Mouse (Mus musculus): Measurements from ENCODE around the gene Acat3. TPM values are rescaled to one million over a fixed set of nuclear protein-coding genes. Genes with fewer than 3 reads are reported as not detected.
"Not testable (repeated sequence)": the region's sequence is repeated elsewhere in the genome, so short reads cannot be mapped to it uniquely, and the experiment has no call there.

Gene Acat3
- total RNA-seq (2021): 2.0 and 3.1 TPM in 2 replicates
- long read RNA-seq, transcript Acat3-201 (9 exons, 2,123 nt): major isoform, 184 of 220 reads
- long read RNA-seq, partial matches to known transcripts: 9 of 220 reads
- long read RNA-seq, other reads (novel, unspliced or antisense): 24 of 220 reads

- no peak for DNase-seq
Observed at GRCm38 (mm10) chr17:12940151-12940805, at the start of gene Acat3. TSS of gene Acat3 (minus strand) at chr17:12940600.

DNA sequence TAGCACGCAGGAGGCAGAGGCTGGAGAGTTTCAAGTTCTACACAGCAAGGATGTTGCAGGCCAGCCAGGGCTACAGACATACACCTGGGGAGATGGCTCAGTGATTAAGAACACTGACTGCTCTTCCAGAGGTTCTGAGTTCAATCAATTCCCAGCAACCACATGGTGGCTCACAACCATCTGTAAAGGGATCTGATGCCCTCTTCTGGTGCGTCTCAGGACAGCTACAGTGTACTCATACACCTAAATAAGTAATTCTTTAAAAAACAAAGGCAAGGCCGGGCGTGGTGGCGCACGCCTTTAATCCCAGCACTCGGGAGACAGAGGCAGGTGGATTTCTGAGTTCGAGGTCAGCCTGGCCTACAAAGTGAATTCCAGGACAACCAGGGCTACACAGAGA is 47.7 kb upstream of the Acat3 start:
- DNase-seq: not testable (repeated sequence)

- no peak for DNase-seq
Observed at GRCm38 (mm10) chr17:12983988-12984387, 43.6 kb upstream of the Acat3 start.

DNA sequence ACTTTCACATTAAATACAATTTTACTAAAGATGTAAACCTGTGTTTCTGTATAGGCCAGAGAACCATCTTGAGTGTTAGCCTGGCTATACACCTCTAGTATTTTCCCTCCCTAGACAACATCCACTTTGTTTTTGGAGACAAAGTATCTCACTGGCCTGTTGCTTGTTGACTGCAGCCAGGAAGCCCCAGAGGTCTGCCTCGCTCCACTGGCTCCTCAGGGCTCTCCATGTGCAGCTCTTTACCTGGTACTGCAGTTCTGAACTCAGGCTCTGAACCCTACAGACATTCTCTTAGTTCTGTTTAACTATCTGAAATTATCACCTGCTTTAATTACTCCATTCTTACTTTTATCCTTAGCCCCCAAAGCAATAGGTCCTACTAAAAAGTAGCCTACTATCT is 38.1 kb upstream of the Acat3 start:
- DNase-seq: no peak

- DNase-seq: no peak
Observed at GRCm38 (mm10) chr17:12973851-12974250, 33.5 kb upstream of the Acat3 start.

DNA sequence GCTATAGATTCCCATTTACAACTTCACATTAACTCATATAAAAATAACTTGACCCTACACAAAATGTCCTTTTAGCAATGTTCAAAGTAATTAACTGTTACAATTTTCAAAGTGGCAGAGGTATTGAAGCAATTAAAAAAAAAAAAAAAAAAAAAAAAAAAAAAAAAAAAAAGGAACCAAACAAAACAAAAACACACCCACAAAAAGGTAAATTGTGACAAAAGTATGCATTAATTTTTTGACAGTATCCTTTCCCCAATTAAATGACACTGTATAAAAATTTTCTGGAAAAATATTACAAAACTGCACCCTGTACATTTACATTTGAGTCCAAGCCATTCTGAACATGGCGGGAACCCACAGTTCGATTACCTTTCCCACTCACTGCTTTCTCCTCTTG is 26.8 kb upstream of the Acat3 start:
- DNase-seq: no peak

DNA sequence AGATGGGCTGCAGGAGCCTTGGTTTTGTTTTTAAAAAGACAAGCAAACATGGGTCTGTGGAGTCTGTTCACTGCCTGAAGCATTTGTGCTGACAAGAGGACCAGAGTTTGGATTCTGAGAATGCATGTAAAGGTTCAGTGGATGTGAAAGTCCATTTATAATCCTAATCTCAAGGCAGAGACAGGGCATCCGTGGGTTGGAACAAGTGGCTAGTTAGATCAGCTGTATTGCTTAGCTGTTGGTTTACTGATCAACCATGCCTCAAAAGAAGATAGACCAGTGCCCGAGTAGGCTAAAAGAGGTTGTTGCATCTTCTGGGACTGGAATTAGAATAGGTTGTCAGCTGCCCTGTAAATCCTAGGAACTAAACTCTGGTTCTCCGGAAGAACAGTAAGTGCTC is 23.1 kb upstream of the Acat3 start:
- DNase-seq: no peak

- DNase-seq: peak; percentile 93
Observed at GRCm38 (mm10) chr17:12960331-12960873, 20.0 kb upstream of the Acat3 start, which contains the start of gene Acat2. TSS of gene Acat2 (minus strand) at chr17:12960747.

GRCm38 (mm10) chr17:12959377-12959776 is 19.0 kb upstream of the Acat3 start:
- not testable (repeated sequence) for DNase-seq

GRCm38 (mm10) chr17:12956664-12957063 is 16.3 kb upstream of the Acat3 start:
- DNase-seq: peak; percentile 7

DNA sequence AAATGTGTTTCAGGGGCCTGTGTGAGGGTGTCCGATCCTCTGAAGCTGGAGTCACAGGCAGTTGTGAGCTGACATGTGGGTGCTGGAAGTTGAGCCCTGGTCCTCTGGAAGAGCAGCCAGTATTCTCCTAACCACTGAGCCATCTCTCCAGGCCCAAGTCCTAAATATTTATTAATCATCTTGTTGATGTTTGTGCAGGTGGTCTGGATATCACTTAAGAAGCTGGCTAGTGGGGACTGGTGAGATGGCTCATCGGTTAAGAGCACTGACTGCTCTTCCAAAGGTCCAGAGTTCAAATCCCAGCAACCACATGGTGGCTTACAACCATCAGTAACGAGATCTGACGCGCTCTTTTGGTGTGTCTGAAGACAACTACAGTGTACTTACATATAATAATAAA is 9.3 kb upstream of the Acat3 start:
- no peak for DNase-seq

DNA sequence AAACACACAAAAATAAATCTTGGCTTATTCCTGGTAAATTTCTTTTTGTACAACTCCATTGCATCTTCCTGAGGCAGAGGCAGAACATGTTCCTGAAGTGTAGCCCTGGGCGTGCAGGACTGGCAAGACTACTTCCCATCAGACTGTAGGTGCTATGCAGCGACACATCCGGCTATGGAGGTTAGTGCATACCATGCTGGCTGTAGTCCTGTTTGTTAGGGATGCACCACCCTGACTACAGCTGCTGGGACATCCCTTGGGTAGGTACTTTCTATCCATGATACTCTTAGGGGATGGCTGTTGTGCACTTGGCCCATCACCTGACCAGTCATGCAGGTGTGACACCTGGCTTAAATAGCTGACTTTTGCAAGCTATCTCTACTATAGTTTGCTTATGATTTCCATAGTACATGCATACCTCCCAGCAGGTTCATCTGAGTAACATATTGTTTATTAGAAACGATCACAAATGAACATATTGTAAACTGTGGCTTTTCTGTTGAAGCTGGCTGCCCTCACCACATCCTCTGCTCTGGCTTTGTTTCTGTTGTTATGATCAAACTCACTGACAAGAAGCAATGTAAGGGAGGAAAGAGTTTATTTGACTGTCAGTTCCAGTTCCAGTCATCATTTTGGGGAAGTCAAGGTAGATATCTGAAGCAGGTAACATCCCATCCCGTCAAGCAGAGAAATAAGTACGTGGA is 2.2 kb upstream of the Acat3 start:
- DNase-seq: no peak

- DNase-seq: no peak
Observed at GRCm38 (mm10) chr17:12941543-12942260, 1.3 kb upstream of the Acat3 start.

DNA sequence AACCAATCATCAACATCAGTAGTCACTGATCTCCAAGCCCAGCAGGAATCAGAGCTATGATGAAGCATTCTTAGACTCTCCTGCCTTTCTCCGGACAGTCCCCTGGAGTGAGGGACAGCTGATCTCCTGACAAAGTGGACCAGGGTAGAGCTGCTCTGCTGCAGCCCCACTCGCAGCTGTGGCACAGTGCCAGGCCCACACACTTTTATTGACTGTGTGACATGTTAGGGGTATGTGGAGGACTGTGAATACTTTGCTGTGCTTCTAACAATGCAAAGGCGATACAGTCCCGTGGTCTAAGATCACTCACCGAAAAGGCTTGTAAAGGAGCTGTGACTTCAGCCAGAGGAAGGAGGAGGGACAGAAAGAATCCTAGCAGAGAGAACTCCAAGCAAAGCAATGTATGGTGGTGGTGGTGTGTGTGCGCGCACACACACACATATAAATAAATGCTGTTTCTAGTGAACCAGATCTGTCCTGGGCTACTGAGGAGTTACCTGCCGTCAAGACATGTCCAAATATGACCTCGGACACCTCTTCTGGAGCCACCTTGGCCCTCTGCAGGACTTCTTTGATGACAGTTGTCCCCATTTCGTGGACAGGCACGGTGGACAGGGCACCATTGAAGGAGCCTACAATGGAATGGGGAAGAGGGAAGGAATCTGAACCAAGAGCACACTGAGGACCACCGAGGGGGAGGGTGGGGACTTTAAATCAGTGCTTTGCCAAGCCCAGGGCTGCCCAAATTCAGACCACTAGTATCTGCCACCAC is 837 bp downstream of the Acat3 start:
- DNase-seq: not testable (repeated sequence)

- no peak for DNase-seq
Observed at GRCm38 (mm10) chr17:12938077-12938476, 2.3 kb downstream of the Acat3 start.

DNA sequence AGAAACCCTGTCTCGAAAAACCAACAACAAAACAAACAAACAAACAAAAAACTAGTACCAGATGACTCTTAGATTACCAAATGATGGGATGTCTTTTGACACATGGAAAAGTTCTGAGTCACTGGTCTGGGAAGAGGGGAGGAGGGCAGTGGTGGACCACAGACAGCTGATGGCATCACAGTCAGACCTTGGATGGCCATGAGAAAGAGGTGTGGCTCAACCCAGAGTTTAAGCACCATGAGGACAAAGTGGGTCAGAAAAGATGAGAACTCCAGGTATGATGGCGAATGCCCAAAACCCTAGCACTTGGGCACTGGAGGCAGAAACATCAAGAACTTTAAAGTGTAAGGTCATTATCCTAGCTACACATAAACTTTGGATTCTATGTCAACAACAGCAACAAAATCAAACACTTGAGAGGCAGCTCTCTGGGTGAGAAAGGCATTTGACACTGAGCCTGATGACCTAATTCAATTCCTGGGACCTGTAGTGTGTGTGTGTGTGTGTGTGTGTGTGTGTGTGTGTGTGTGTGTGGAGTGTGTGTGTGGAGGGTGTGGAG is 2.9 kb downstream of the Acat3 start:
- no peak for DNase-seq

DNA sequence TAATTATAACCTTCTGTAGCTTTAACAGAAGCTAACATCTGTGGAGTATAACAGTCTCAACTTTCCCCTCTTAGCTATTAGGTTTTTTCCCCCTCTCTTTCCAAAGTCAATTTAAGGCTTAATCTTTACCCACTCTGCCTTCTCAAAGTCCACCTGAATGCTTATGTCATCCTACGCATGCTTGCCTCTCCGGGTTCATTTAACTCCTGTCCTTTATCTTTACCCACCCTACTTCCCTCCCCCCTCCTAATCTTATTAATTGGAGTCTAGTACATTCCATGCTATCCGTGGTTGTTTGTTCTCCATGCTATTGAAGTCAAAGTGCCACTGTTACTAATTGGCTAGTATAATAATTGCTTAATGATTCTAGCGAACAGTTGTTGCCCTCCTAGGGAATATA is 4.7 kb downstream of the Acat3 start:
- DNase-seq: no peak

GRCm38 (mm10) chr17:12931576-12931975 is 8.8 kb downstream of the Acat3 start:
- not testable (repeated sequence) for DNase-seq

DNA sequence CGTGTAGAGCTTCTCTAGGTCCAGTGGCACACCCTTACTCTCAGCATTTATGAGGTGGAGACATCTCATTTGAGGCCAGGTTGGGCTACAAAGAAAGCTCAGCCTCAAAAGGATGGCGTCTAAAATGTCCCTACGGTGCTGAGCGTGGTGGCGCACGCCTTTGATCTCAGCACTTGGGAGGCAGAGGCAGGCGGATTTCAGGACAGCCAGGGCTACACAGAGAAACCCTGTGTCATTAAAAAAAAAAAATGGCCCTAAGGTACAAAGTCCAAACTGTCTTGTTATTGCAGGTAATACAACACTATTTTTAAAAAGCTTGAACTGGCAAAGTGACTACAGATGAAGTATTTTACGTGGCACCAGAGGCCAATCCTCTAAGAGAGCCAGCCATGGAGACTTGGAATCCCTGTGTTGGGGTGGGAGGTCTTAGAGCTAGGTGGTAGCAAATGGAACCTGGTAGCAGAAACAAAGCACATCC is 14.7 kb downstream of the Acat3 start:
- DNase-seq: no peak

GRCm38 (mm10) chr17:12925001-12925400 is 15.4 kb downstream of the Acat3 start:
- DNase-seq: no peak

GRCm38 (mm10) chr17:12921073-12921472 is 19.3 kb downstream of the Acat3 start:
- no peak for DNase-seq
